Mouse (Mus musculus) G1E (cell line): ENCODE data around the gene Ropn1. TPM values are rescaled to one million over a fixed set of nuclear protein-coding genes. Genes with fewer than 3 reads are reported as not detected.
"Not testable (repeated sequence)": the region's sequence is repeated elsewhere in the genome, so short reads cannot be mapped to it uniquely, and the experiment has no call there.

ENCODE experiments used
- ATAC-seq: 2 replicates; pipeline ENCODE4 v1.8.0; 2016; ENCODE audit warnings: mild to moderate bottlenecking; ENCODE audit not compliant: insufficient number of reproducible peaks, poor library complexity, low FRiP score, severe bottlenecking; ENCODE audit errors: extremely low read depth
- DNase-seq: peaks from one replicate; pipeline ENCODE4 v3.0.0; 2012; ENCODE audit warnings: low spot score
- H3K27me3 ChIP-seq: 2 replicates; pipeline ENCODE4 v1.6.1; 2012; ENCODE audit warnings: mild to moderate bottlenecking, low read length, inconsistent platforms; ENCODE audit not compliant: insufficient read depth
- H3K36me3 ChIP-seq: replicated peaks from 2 replicates; pipeline ENCODE3; 2012; ENCODE audit warnings: mild to moderate bottlenecking, inconsistent platforms
- H3K4me1 ChIP-seq: 2 replicates; pipeline ENCODE4 v1.6.1; 2012; ENCODE audit warnings: low read depth, low read length, inconsistent platforms, mixed read lengths; ENCODE audit not compliant: insufficient read depth
- H3K4me3 ChIP-seq: 2 replicates; pipeline ENCODE4 v1.5.1; 2012; ENCODE audit warnings: low read depth, mild to moderate bottlenecking, inconsistent platforms, low read length, moderate library complexity, mixed read lengths
- H3K9me3 ChIP-seq: replicated peaks from 2 replicates; pipeline ENCODE4 v1.6.1; 2012; ENCODE audit warnings: inconsistent platforms
- CTCF ChIP-seq: IDR thresholded peaks from 2 replicates; pipeline ENCODE4 v1.5.1; 2012; ENCODE audit warnings: low read depth, low read length, inconsistent platforms, mixed read lengths
- GATA1 ChIP-seq: IDR thresholded peaks from 2 replicates; pipeline ENCODE4 v1.6.1; 2012; ENCODE audit warnings: borderline replicate concordance, low read length, inconsistent platforms, mixed read lengths
- GATA2 ChIP-seq: IDR thresholded peaks from 2 replicates; pipeline ENCODE4 v1.6.1; 2012; ENCODE audit warnings: low read depth, low read length, inconsistent platforms, borderline replicate concordance
- POLR2AphosphoS5 ChIP-seq: IDR thresholded peaks from 2 replicates; pipeline ENCODE4 v1.6.1; 2012; ENCODE audit warnings: low read depth, low read length, inconsistent platforms; ENCODE audit not compliant: insufficient replicate concordance
- TAL1 ChIP-seq: conservative IDR thresholded peaks from 2 replicates; pipeline ENCODE4 v1.6.1; 2012; ENCODE audit warnings: low read depth, low read length, inconsistent platforms, mixed read lengths
- polyA plus RNA-seq: library from polyadenylated mRNA; stranded (reverse); fragments of >175 nt; gene quantifications from 2 replicates; pipeline ENCODE4 v1.2.3, GENCODE M21; 2012
- total RNA-seq, 2 experiments: library from RNA; stranded (forward) in 1 of 2; stranded (reverse) in 1 of 2; fragments of 200-1000 nt in 1 of 2; fragments of >200 nt in 1 of 2; fragmentation: Nextera tagmentation in 1 of 2; gene quantifications; 2 replicates each; pipeline ENCODE4 v1.2.3; 2014 to 2017

Gene Ropn1
- total and polyA plus RNA-seq, 3 experiments = not detected

DNA sequence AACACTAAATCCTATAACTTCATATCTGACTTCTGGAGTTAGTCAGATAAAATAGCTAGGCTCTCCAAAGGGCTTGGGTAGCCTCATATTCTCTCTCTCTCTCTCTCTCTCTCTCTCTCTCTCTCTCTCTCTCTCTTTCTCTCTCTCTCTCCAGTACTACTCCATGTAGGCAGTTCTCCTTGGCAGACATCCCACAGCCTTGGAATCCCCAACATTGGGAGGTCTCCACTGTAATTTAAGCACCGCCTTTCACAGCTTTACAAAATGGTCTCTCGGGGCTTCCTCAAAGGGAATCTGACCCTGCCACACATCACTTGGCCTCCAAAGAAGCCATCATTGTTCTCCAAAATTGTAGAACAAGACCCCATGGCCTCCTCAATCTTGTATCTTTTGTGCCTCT is 22.1 kb upstream of the Ropn1 start:
- peaks cover 5% of the 10 kb centered on the region for H3K27me3 ChIP-seq

DNA sequence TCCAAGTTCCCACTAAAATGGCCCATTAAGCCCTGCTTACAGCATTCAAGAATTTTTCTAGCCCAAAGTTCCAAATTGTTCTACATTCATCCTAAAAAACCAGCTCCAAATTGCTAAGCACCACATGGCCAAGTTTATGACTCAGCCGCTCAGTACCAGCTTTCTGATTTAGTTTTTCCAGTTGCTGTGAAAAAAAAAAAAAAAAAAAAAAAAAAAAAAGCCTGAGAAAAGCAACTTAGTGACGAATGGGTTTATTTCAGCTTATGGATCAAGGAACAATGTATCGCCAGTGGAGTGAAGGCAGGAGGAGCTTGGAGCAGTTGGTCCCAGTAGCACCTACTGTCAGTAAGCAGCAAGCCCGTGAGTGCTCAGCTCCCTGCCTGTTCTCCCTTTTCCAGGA is 21.3 kb upstream of the Ropn1 start:
- Histone ChIP-seq H3K27me3 (peaks cover 5% of the 10 kb centered on the region), H3K4me1 (no peaks in the 10 kb centered on the region), H3K9me3 (no peaks in the 10 kb centered on the region), H3K4me3 (no peak overlapping the region), H3K36me3 (no peaks in the 10 kb centered on the region)
- ATAC-seq = no peak
- TF ChIP-seq CTCF = no peak
- TF ChIP-seq GATA2 = no peak
- TF ChIP-seq TAL1 = no peak
- no peak for TF ChIP-seq POLR2AphosphoS5
- TF ChIP-seq GATA1 = no peak
- DNase-seq = no peak

More for the DNA sequence above, 22.1 kb upstream of the Ropn1 start:
- DNase-seq (no peak), ATAC-seq (no peak)
- Histone ChIP-seq H3K4me1 (no peaks in the 10 kb centered on the region), H3K9me3 (no peaks in the 10 kb centered on the region), H3K4me3 (no peak overlapping the region), H3K36me3 (no peaks in the 10 kb centered on the region)
- TF ChIP-seq GATA1 (no peak), TAL1 (no peak), CTCF (no peak), GATA2 (no peak), POLR2AphosphoS5 (no peak)

- no peaks in the 10 kb centered on the region for H3K9me3 ChIP-seq
- no peaks in the 10 kb centered on the region for H3K4me1 ChIP-seq
- H3K36me3 ChIP-seq = no peaks in the 10 kb centered on the region
- no peak for ATAC-seq
- H3K4me3 ChIP-seq = no peak overlapping the region
- no peak for DNase-seq
- H3K27me3 ChIP-seq = peaks cover 6% of the 10 kb centered on the region
- no peak for TF ChIP-seq GATA2
- no peak for TF ChIP-seq GATA1
- no peak for TF ChIP-seq POLR2AphosphoS5
- TF ChIP-seq CTCF = no peak
- no peak for TF ChIP-seq TAL1
Observed at GRCm38 (mm10) chr16:34635557-34635956, 14.2 kb upstream of the Ropn1 start.

DNA sequence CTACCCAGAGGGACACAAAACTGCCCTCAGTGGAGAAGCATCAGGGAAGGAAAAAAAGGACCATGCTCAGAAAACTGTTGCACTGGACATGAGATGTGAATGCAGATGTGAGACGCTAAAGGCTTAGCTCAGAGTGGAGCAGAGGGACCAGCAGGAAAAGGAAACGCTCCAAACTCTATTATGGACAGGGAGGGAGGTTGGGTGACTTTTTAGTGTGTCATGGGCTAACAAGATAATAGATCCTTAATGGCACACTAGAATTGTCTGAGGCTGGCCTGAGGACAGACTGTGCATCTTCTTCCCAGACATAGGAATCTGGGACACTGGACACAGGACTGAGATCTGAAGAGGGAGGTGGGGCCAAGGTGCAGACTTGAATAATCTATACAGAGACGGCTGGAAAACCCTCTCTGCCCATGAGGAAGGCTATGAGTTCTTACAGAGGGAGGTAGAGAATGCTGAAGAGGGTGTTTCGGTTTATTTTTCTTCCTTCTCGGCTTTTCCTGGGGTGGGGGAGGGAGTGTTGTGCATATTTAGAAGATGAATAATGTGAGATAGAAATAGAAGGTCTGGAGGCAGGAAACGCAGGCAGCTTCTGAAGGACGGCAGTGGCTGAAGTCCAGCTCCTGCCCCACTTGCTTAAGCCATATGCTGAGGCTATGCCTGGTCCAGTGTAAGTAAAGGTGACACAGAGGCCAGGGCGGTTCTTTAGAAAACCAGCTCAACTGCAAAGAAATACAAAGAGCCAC is 6.0 kb upstream of the Ropn1 start:
- peaks cover 18% of the 10 kb centered on the region for H3K27me3 ChIP-seq
- no peaks in the 10 kb centered on the region for H3K9me3 ChIP-seq
- no peak for ATAC-seq
- DNase-seq = no peak
- TF ChIP-seq GATA1 = no peak
- TF ChIP-seq TAL1 = no peak
- no peak for TF ChIP-seq GATA2
- no peak for TF ChIP-seq CTCF
- TF ChIP-seq POLR2AphosphoS5 = no peak
- H3K4me3 ChIP-seq = no peak overlapping the region
- H3K4me1 ChIP-seq = no peaks in the 10 kb centered on the region
- H3K36me3 ChIP-seq = no peaks in the 10 kb centered on the region

DNA sequence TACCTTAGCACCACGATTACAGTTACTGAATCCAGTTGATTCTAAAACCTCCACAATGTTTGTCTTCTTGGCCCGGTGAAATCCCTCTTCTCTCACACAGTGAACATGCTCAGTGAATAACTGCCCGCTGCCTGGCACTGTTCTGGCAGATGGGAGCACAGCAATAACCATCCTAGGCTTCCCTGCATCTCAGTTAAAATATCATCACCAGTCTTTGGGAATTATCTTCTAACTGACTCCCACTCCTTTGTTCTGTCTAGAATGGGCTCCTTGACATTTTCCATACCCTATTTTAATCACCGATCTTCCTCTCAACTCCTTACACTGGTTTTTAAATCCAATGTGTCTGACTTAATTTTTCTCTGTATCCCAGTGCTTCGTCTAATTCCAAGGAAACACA is 3.3 kb downstream of the Ropn1 start:
- DNase-seq (no peak), ATAC-seq (no peak)
- Histone ChIP-seq H3K4me1 (no peaks in the 10 kb centered on the region), H3K4me3 (no peak overlapping the region), H3K9me3 (no peaks in the 10 kb centered on the region), H3K27me3 (peaks cover 19% of the 10 kb centered on the region), H3K36me3 (no peaks in the 10 kb centered on the region)
- TF ChIP-seq POLR2AphosphoS5 (no peak), TAL1 (no peak), GATA1 (no peak), GATA2 (no peak), CTCF (no peak)

DNA sequence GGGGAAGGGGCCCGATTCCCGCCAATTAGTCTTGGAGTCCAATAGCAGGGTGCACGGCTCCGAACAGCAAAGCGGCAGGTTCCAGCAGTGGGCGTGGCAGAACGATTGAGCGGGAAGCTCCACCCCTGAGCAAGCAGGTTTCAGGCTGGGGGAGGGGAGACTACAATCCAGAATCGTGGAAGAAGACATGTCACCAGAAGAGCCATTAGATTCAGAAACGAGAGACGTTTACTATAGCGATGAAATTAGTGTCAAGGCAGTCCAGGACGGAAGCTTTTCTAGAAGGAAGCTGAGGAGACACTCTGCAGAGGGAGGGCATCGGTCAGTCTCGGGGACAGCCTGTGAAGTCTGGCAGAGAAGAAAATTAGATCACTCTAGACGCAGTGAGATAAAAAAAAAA is 7.8 kb downstream of the Ropn1 start:
- not testable (repeated sequence) for H3K4me3 ChIP-seq, ATAC-seq, DNase-seq, H3K4me1 ChIP-seq, H3K36me3 ChIP-seq, H3K9me3 ChIP-seq
- peaks cover 12% of the 10 kb centered on the region for H3K27me3 ChIP-seq

DNA sequence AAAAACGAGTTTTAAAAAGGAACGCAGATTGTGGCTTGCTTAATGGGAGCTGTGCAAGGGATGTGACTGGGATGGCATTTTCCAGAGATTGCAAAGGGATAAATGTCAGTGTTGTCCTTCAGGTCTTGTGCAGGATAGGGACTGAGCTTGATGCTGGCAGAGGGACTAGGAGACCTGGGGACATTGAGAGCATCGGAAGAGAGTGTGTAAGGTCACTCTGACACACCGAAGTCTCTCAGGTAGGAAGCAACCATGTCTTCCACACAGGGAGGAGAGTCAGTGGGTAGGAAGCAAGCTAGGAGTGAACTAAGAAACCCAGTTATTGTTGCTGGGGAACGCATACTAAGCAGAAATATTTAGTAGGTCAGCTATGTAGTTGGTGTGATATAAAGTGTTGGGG is 8.3 kb downstream of the Ropn1 start:
- H3K27me3 ChIP-seq = peaks cover 12% of the 10 kb centered on the region
- H3K4me1 ChIP-seq = no peaks in the 10 kb centered on the region
- TF ChIP-seq GATA2 (no peak), CTCF (no peak), TAL1 (no peak), POLR2AphosphoS5 (no peak), GATA1 (no peak)
- no peaks in the 10 kb centered on the region for H3K9me3 ChIP-seq
- no peak overlapping the region for H3K4me3 ChIP-seq
- no peak for DNase-seq
- no peaks in the 10 kb centered on the region for H3K36me3 ChIP-seq
- no peak for ATAC-seq
